Mouse (Mus musculus): ENCODE results near the gene Lgi1.

The Lgi1 gene

DNA sequence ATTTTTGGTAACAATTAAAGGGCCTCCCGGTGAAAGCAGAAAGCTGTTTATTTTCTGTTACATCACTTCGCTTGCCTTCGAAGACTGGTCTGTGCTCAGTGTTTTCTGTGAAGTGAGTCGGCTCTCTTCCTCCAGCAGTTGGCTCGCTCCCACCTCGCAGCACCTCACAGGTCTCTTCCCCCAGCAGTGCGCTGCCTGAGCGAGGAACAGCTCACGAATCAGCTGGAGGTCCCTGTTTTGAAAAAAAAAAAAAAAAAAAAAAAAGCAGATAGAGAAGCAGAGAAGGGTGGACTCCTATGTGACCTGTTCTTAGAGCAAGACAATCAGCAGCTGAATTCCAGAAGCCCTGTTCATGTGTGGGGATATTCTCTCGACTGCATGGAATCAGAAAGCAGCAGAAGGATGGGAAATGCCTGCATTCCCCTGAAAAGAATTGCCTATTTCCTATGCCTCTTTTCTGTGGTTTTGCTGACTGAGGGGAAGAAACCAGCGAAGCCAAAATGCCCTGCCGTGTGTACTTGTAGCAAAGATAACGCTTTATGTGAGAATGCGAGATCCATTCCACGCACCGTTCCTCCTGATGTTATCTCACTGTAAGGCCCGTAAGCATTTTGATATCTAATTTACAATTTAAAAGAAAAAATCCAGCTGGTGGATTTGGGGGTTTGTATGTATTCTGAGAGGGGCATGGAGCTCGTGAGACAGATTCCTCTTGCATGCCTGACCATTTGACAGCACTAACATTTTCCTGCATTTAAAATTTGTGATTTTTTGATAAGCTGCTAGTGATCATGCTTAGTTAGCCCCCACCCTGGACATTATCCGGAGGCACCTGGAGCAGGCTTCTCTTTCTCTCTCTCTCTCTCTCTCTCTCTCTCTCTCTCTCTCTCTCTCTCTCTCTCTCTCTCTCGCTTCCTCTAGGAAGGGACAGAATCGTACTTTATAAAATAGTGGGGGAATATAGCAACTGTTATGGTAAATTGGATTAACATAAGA lies at the start of gene Lgi1:
Lgi1 (plus strand) TSS at position 32 of the 996 bp plus-strand sequence.
- no peak for DNase-seq (ENCODE audit: low read depth)

DNA sequence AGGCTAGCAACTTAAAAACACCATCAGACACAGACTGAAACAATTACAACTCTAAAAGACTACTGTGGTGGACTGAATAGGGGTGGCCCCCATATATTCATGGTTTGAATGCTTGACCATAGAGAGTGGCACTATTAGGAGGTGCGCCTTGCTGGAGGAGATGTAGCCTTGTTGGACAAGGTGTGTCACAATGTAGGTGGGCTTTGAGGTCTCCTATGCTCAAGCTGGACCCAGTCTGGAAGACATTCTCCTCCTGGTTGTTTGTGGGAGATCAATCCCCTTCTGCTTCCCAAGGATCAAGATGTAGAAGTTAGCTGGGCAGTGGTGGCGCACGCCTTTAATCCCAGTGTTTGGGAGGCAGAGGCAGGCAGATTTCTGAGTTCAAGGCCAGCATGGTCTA lies 46.6 kb upstream of the Lgi1 start:
- no peak for DNase-seq (ENCODE audit: low read depth)

GRCm38 (mm10) chr19:38223356-38223904 lies 40.9 kb upstream of the Lgi1 start:
- DNase-seq (ENCODE audit: low read depth) = peak; percentile 49

DNA sequence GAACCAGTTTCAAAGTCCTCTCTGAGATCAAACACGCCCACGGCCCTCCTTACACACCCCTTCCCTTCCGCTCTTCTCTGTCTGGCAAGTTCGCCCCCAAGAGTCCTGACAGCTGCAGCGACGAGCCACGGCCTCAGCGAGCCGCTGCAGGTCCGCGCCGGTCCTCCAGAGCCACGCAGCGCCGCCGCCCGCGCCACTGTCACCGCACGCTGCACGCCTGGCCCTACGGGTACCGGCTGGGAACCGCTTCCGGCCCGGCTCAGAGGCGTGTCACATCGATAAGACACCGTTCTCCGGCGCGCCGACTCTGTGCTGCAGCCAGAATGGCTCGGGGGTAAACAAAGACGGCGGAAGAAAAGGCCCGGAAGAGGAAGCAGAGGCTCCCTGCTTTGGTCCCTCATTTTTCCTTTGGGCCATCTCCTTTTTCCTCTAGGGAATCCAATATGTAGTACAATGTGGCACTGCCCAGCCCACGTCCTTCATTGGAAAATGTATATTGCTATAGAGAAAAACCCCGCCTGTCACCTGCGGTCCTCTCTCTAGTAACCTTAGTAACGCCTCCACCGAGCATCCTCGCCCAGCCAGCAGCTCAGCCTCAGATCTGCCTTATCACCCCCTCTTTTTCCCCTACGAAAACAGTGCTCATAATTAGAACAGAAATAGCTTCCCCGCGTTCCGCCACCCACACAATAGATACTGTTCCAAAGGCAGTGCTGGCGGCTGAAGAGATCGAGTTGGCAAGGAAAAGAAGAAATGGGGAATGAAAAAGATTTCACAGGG lies 40.2 kb upstream of the Lgi1 start, which contains the start of gene Fra10ac1:
Fra10ac1 (minus strand) TSS at position 252 of the 780 bp plus-strand sequence.
- DNase-seq (ENCODE audit: low read depth) = peak; percentile 84

DNA sequence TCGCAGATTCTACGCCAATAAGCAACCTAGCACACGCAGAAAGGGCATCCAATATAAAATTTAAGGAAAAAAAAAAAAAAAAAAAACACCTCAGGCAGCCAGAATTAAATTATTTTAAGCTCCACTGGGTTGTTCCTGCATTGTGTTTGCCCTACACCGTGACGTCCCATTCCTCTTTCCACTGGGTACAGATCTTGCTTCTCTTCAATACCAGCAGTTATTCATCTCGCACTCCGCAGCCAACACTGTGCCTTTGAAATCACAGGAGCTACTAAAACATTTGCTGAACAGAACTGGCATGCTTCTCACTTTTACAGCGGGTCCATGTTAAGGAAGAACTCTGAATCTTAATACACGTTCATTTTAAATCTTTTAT lies 39.7 kb upstream of the Lgi1 start:
- DNase-seq (ENCODE audit: low read depth) = no peak

- DNase-seq (ENCODE audit: low read depth) = peak; percentile 29
Measured at GRCm38 (mm10) chr19:38228699-38229098, 35.6 kb upstream of the Lgi1 start.

GRCm38 (mm10) chr19:38232087-38232486 lies 32.2 kb upstream of the Lgi1 start:
- DNase-seq (ENCODE audit: low read depth) = no peak

GRCm38 (mm10) chr19:38232516-38232915 lies 31.8 kb upstream of the Lgi1 start:
- DNase-seq (ENCODE audit: low read depth) = no peak

DNA sequence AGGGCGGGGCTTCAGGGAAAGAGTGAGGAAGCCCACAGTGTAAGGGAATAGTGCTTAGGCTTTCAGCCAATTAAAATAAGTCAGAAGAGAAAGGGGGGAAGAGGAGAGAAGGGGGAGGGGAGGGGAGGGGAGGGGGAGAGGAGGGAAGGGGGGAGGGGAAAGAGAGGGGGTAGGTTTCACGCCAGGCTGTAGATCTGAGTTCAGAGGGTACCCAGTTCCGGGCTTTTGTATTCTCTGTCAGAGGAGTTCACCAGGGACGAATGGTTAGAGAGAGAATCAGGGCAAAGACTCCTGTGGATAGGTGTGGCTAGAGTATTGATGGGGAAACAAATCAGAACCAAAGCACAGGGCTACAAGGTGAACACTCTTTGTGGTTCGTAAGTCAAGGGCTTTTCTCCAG lies 27.8 kb upstream of the Lgi1 start:
- no peak for DNase-seq (ENCODE audit: low read depth)

DNA sequence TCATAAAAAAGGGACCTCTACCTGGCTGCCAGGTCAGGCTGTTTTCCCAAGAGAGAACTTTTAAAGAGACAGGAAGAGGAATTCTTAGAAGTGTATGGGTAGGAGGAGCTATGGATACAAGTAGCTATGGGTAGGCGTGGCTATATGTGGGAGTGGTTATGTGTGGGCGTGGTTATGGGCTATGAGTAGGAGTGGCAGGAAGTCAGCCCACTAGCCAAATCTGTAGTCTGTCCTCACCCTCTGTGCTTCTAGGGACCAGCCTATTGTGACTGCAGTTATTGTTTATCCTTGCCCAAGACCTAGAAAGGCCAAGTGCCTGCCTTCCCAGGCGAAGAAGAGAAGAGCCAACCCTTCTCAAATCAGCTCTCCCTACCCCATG lies 26.5 kb upstream of the Lgi1 start:
- DNase-seq (ENCODE audit: low read depth) = peak; percentile 78

GRCm38 (mm10) chr19:38238213-38238951 lies 26.0 kb upstream of the Lgi1 start:
- DNase-seq (ENCODE audit: low read depth) = no peak

GRCm38 (mm10) chr19:38242314-38242852 lies 22.0 kb upstream of the Lgi1 start:
- peak; percentile 59 for DNase-seq (ENCODE audit: low read depth)

GRCm38 (mm10) chr19:38244748-38245147 lies 19.6 kb upstream of the Lgi1 start:
- no peak for DNase-seq (ENCODE audit: low read depth)

DNA sequence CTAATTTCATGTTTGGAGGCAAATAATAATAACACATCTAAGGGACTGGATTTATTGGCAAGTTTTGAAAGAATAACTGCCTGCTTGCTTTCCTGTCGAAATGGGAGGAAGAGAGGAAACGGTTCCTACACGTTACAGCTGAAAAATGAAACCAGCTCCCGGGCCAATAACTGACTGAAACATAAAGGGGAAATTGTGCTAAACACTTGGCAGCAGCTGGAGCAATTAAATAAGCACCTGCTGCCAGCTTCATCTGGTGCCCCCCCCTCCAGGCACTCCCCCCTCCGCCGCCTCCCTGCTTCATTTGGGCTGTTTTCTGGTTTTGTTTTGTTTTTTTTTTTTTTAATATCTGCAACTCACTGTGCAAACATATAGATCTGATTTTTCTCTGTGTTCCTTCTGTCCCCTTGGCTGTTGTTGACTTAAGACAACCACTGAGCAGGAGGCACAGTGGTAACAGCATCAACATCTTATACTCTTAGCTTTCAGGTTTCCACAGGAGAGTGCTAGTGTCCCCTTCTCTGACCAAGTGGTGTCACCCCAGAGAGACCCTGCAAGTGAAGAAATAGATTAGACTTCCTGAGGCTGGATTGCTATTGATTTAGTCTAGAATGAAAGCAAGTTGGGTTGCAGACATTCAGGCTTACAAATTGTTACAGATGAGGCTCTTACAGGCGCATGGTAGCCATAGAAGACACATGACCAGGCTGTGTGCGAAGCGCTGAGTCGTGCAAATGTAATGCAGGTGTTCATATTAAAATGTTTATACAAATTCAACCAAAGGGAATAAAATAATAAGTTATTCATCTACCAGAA lies 18.8 kb upstream of the Lgi1 start:
- DNase-seq (ENCODE audit: low read depth) = peak; percentile 44

DNA sequence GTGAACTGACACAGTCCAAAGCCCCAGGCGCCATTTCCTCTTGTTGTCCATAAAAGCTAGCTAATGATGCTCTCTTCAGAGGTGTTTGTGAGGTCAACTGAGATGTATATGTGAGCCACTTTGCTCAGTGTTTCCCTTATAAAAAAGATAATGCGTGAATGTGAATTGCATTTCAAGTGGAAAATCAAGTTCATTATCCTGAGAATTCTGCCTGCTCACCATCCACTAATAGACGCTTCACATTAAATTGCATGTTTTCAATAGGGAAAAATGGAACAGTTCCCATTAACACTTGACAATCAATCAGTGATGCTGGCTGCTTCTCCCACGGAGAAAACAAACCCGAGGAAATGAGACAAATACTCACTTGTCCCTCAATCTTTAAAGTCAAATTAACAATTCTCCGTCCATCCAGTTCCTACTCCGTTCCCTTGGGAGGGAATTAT lies 18.1 kb upstream of the Lgi1 start:
- no peak for DNase-seq (ENCODE audit: low read depth)

GRCm38 (mm10) chr19:38249627-38250026 lies 14.7 kb upstream of the Lgi1 start:
- DNase-seq (ENCODE audit: low read depth) = no peak

GRCm38 (mm10) chr19:38253796-38254195 lies 10.5 kb upstream of the Lgi1 start:
- DNase-seq (ENCODE audit: low read depth) = peak; percentile 73

GRCm38 (mm10) chr19:38258651-38259065 lies 5.7 kb upstream of the Lgi1 start:
- no peak for DNase-seq (ENCODE audit: low read depth)

DNA sequence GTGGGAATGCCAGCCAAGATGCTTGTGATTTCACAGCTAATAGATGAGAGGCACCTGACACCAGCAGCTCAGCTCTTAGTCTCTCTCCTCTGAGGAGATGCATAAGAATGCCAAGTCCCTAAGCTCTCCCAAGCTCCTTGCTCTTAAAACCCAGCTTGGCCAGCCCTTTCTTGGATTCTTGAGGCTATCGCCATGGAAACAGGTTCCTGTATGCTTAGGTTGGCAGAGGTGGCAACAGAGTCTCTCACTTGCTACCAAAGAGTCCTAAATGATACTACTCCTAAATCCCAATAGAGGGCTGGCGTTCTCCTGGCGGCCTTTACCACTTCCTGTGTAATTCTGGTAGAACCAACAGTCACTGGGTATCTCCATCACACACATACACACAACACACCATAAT lies 4.9 kb upstream of the Lgi1 start:
- DNase-seq (ENCODE audit: low read depth) = no peak

DNA sequence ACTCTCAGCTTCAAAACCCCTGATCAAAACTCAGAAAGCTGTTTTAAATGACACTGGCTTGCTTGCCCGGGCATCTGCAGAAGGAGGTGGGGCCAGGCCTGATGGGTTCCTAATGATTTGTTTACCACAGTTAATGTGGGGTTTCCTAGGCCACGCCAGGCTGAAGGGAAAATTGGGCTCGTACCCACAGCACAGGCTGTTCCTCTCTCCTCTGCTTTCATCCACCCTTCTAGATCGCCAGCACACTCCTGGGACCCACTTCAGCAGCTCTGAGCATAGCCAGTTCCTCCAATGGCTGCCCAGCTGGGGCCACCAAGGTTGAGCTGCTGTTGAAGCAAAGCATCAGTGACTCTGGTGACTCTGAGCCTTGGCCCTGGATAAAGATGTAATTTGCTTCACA lies 4.0 kb upstream of the Lgi1 start:
- no peak for DNase-seq (ENCODE audit: low read depth)

DNA sequence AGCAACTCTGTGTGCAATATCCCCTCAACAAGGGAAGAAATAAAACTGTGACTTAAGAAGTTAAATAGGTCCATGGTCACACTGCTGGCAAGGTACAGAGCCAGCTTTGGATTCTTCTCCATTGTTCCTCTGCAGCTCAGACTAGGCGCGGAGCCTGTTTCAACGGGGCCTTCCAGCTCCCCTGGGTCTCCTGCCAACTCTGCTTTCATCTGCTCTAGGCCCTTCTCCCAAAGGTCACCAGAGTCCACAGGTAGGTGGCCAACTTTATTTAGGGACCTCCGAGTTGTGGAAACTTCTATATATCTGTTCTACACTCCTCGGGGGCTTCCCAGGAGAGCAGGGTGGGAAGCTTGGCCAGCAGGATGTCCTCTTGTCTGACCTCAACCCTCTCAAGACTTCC lies 3.0 kb upstream of the Lgi1 start:
- DNase-seq (ENCODE audit: low read depth) = no peak

All from 416B (cell line).